In the genomic region with DNA sequence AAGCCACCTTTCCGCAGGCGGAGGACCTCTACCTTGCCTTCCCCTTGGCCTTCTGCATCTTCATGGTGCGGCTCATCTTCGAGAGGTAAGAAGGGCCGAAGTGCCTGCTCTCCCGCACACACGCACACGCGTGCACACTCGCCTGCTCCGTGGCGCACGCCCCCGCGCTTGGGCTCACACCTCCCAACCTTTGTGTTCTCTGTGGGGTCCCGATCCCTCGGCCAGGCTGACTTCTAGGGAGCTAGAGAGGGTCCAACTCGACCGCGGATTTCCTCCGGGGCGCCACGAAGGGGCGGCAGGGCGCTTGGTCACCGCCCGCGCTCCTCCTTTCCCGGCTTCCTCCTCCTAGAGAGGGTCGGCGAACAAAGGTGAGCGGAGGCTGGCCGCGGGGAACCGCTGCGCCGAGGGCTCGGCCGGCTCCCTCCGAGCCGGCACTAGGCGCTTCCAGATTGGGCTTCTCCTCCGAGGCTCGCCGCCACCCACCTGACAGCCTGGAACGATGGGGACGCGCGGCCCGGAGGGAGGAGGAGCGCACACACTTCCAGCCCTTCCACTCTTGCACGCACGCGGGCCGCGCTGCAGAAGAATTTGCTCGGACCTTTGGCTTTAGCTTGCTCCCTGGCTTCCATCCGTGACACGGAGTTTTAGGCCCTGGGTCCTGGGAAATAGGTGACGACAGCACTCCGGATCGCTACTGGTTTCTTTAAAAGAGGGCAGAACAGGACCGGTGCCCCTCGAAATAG, we compare ENCODE assay signal across 8 mouse cellular contexts. TPM values are rescaled to one million over a fixed set of nuclear protein-coding genes. Genes with fewer than 3 reads are reported as not detected.
A peak's percentile ranks its signal among the peaks of the same experiment; 100 is the strongest.
DNase-seq lines count a peak whose midpoint lies in the region; ATAC-seq and TF ChIP-seq lines count a peak whose summit lies in the region.

No protein-coding gene starts in this region.

- H3K9me3 ChIP-seq in embryonic facial prominence, embryonic 14.5 days (ENCODE audit: control insufficient read depth, low read length), result no peaks in the 10 kb centered on the region
- no peaks in the 10 kb centered on the region for H3K9me3 ChIP-seq in heart, embryonic 12.5 days (replicated peaks)
- H3K9me3 ChIP-seq in kidney, embryonic 15.5 days (replicated peaks), result no peaks in the 10 kb centered on the region
- no peaks in the 10 kb centered on the region for H3K9me3 ChIP-seq in liver, embryonic 13.5 days (replicated peaks)
- no peaks in the 10 kb centered on the region for H3K9me3 ChIP-seq in neural tube, embryonic 12.5 days

- peak; percentile 39 for ATAC-seq in embryonic facial prominence, embryonic 14.5 days (ENCODE audit: low read depth)
- ATAC-seq in heart, embryonic 12.5 days (ENCODE audit: insufficient number of reproducible peaks, low FRiP score), result peak; percentile 52
- ATAC-seq in kidney, embryonic 15.5 days (replicated peaks; ENCODE audit: low FRiP score), result peak; percentile 63
- peak; percentile 31 for ATAC-seq in liver, embryonic 13.5 days (ENCODE audit: low read depth)
- peak; percentile 71 for ATAC-seq in neural tube, embryonic 12.5 days (ENCODE audit: low FRiP score, low read depth)

- H3K27ac ChIP-seq in embryonic facial prominence, embryonic 14.5 days (replicated peaks; ENCODE audit: low read depth, low read length), result peak overlapping the region; percentile 81
- H3K27ac ChIP-seq in heart, embryonic 12.5 days (ENCODE audit: poor library complexity, severe bottlenecking), result peak overlapping the region; percentile 66
- peak overlapping the region; percentile 91 for H3K27ac ChIP-seq in kidney, embryonic 15.5 days
- H3K27ac ChIP-seq in liver, embryonic 13.5 days, result peak overlapping the region; percentile 47; the same call in 1 of the 2 replicates
- peak overlapping the region; percentile 54 for H3K27ac ChIP-seq in neural tube, embryonic 12.5 days
- no peak overlapping the region for H3K27ac ChIP-seq in thymus, adult 2 months (ENCODE audit: control insufficient read depth, insufficient read depth, low read length)

- no peak for TF ChIP-seq CTCF in thymus, adult 2 months (IDR thresholded peaks at IDR 0.05; ENCODE audit: borderline replicate concordance, control insufficient read depth, extremely low read depth, insufficient read depth, low read length, poor library complexity)

- peak overlapping the region; percentile 79 for H3K4me2 ChIP-seq in embryonic facial prominence, embryonic 14.5 days (ENCODE audit: low read depth, low read length)
- peak overlapping the region; percentile 81 for H3K4me2 ChIP-seq in heart, embryonic 12.5 days
- peak overlapping the region; percentile 94 for H3K4me2 ChIP-seq in kidney, embryonic 15.5 days
- peak overlapping the region; percentile 92 for H3K4me2 ChIP-seq in liver, embryonic 13.5 days
- peak overlapping the region; percentile 79 for H3K4me2 ChIP-seq in neural tube, embryonic 12.5 days (replicated peaks)

- TF ChIP-seq POLR2A in thymus, adult 2 months (IDR thresholded peaks at IDR 0.05; ENCODE audit: control insufficient read depth, extremely low read depth, insufficient read depth, low read length, poor library complexity), result no peak

- peak overlapping the region; percentile 86 for H3K4me3 ChIP-seq in embryonic facial prominence, embryonic 14.5 days (ENCODE audit: low read depth, low read length)
- peak overlapping the region; percentile 84 for H3K4me3 ChIP-seq in heart, embryonic 12.5 days
- H3K4me3 ChIP-seq in kidney, embryonic 15.5 days (replicated peaks), result peak overlapping the region; percentile 81
- H3K4me3 ChIP-seq in liver, embryonic 13.5 days (replicated peaks), result peak overlapping the region; percentile 69
- H3K4me3 ChIP-seq in neural tube, embryonic 12.5 days, result peak overlapping the region; percentile 70
- H3K4me3 ChIP-seq in thymus, adult 2 months (ENCODE audit: control insufficient read depth, insufficient read depth, low read length), result peak overlapping the region; percentile 82

- peaks cover 7% of the 10 kb centered on the region for H3K4me1 ChIP-seq in embryonic facial prominence, embryonic 14.5 days (ENCODE audit: control insufficient read depth, insufficient read depth, low read length)
- H3K4me1 ChIP-seq in heart, embryonic 12.5 days (replicated peaks), result peaks cover 19% of the 10 kb centered on the region
- peaks cover 27% of the 10 kb centered on the region for H3K4me1 ChIP-seq in kidney, embryonic 15.5 days
- peaks cover 19% of the 10 kb centered on the region for H3K4me1 ChIP-seq in liver, embryonic 13.5 days (replicated peaks)
- H3K4me1 ChIP-seq in neural tube, embryonic 12.5 days, result peaks cover 12% of the 10 kb centered on the region
- H3K4me1 ChIP-seq in thymus, adult 2 months (replicated peaks; ENCODE audit: control insufficient read depth, insufficient read depth, low read length), result 0 out of 2 replicates have a peak, but pooled peaks cover 4% of the 10 kb centered on the region

- no peaks in the 10 kb centered on the region for H3K27me3 ChIP-seq in embryonic facial prominence, embryonic 14.5 days (replicated peaks; ENCODE audit: control insufficient read depth, insufficient read depth, low read length)
- H3K27me3 ChIP-seq in heart, embryonic 12.5 days (replicated peaks), result no peaks in the 10 kb centered on the region
- H3K27me3 ChIP-seq in kidney, embryonic 15.5 days, result peaks cover 3% of the 10 kb centered on the region; the same call in 1 of the 2 replicates
- peaks cover 33% of the 10 kb centered on the region for H3K27me3 ChIP-seq in liver, embryonic 13.5 days
- no peaks in the 10 kb centered on the region for H3K27me3 ChIP-seq in neural tube, embryonic 12.5 days (replicated peaks)
- no peaks in the 10 kb centered on the region for H3K27me3 ChIP-seq in thymus, adult 2 months (ENCODE audit: control insufficient read depth, insufficient read depth, low read length)

- peak; percentile 55 for DNase-seq in A20 (ENCODE audit: low read depth, low spot score)
- peak; percentile 53 for DNase-seq in adrenal gland, postnatal 25 days
- peak; percentile 62 for DNase-seq in embryonic facial prominence, embryonic 14.5 days (ENCODE audit: low spot score)
- peak; percentile 15 for DNase-seq in liver, embryonic 13.5 days
- DNase-seq in thymus, adult 2 months, result peak; percentile 54

- peak overlapping the region; percentile 78 for H3K9ac ChIP-seq in embryonic facial prominence, embryonic 14.5 days (ENCODE audit: low read depth, low read length)
- peak overlapping the region; percentile 83 for H3K9ac ChIP-seq in heart, embryonic 12.5 days
- peak overlapping the region; percentile 80 for H3K9ac ChIP-seq in kidney, embryonic 15.5 days
- H3K9ac ChIP-seq in liver, embryonic 13.5 days, result peak overlapping the region; percentile 71
- peak overlapping the region; percentile 91 for H3K9ac ChIP-seq in neural tube, embryonic 12.5 days

- 0% methylated on average over 33 of the region's 64 CpGs for whole genome bisulfite sequencing in embryonic facial prominence, embryonic 14.5 days
- WGBS in heart, embryonic 12.5 days, result under 1% methylated on average over 64 of the region's 64 CpGs
- WGBS in kidney, embryonic 15.5 days, result under 1% methylated on average over 64 of the region's 64 CpGs
- under 1% methylated on average over 64 of the region's 64 CpGs for WGBS in liver, embryonic 13.5 days (ENCODE audit: insufficient replicate concordance)
- WGBS in neural tube, embryonic 12.5 days, result under 1% methylated on average over 64 of the region's 64 CpGs
- under 1% methylated on average over 64 of the region's 64 CpGs for WGBS in thymus, adult 2 months

- H3K36me3 ChIP-seq in embryonic facial prominence, embryonic 14.5 days (ENCODE audit: control insufficient read depth, insufficient read depth, low read length), result no peaks in the 10 kb centered on the region
- H3K36me3 ChIP-seq in heart, embryonic 12.5 days, result no peaks in the 10 kb centered on the region
- no peaks in the 10 kb centered on the region for H3K36me3 ChIP-seq in kidney, embryonic 15.5 days
- H3K36me3 ChIP-seq in liver, embryonic 13.5 days, result no peaks in the 10 kb centered on the region
- no peaks in the 10 kb centered on the region for H3K36me3 ChIP-seq in neural tube, embryonic 12.5 days
- no peaks in the 10 kb centered on the region for H3K36me3 ChIP-seq in thymus, adult 2 months (ENCODE audit: control insufficient read depth, insufficient read depth, low read length)

RNA-seq across cellular contexts. Expression of a gene that starts 0.7 kb away (rescaled TPM):
- total RNA-seq in adrenal gland, postnatal 25 days (2021), result 6.2 and 7.4 TPM in 2 replicates
- polyA plus RNA-seq in embryonic facial prominence, embryonic 14.5 days (2014; fragmentation: Nextera tagmentation; extraction: Ambion mirVana), result 24.3 and 26.0 TPM in 2 replicates
- polyA plus RNA-seq in heart, embryonic 12.5 days (2016; fragmentation: Nextera tagmentation; extraction: Ambion mirVana), result 25.4 and 26.9 TPM in 2 replicates
- 33.0 and 36.8 TPM in 2 replicates for polyA plus RNA-seq in kidney, embryonic 15.5 days (2015; fragmentation: Nextera tagmentation; extraction: Ambion mirVana)
- polyA plus RNA-seq in liver, embryonic 13.5 days (2015; fragmentation: Nextera tagmentation; extraction: Ambion mirVana), result 3.6 and 5.8 TPM in 2 replicates
- polyA plus RNA-seq in neural tube, embryonic 12.5 days (2016; fragmentation: Nextera tagmentation; extraction: Ambion mirVana), result 66.7 and 76.8 TPM in 2 replicates
- 20.7 and 21.1 TPM in 2 replicates for polyA plus RNA-seq in thymus, adult 2 months (2012; rRNA removed)
